ENCODE assay signal across 28 mouse cellular contexts in the genomic region with DNA sequence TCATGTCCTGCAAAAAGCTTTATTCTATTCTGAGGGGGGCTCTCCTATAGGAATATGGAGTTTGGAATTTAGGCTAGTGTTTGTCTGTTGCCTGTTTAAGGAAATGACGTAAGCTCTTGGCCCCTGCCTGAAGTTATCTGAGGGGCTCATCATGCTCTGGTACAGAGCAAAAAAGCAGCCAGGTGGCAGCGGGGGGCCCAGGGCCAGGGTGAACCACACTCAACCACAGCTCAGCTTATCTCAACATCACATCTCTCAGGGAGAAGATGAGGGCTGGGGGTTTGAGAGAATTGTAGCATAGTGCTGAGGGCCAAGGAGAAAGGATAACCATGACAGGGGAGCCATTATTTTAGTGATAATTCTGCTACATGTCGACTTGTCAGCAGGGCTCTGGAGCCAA. TPM values are rescaled to one million over a fixed set of nuclear protein-coding genes. Genes with fewer than 3 reads are reported as not detected.
DNase-seq lines count a peak whose midpoint lies in the region; ATAC-seq and TF ChIP-seq lines count a peak whose summit lies in the region.
"Had no signal": no experiment of that assay in that cellular context is flagged by ENCODE, and none has a peak within 500 bp of the region (broad histone marks: within the 10 kb centered on the region; RNA-seq: fewer than 3 reads in every experiment).

No protein-coding gene starts in this region.

- H3K27ac ChIP-seq in heart, embryonic 16.5 days (ENCODE audit: low read length), result no peak overlapping the region
- H3K27ac ChIP-seq in thymus, adult 2 months (ENCODE audit: control insufficient read depth, insufficient read depth, low read length), result peak overlapping the region; percentile 100
- H3K27ac ChIP-seq: embryonic facial prominence, embryonic 13.5 days; forebrain, embryonic 13.5 days; hindbrain, embryonic 13.5 days; limb, embryonic 10.5 days; midbrain, embryonic 15.5 days; neural tube, embryonic 13.5 days had no signal

- DNase-seq in heart, postnatal 4 days, result no peak
- DNase-seq in T-cell, adult 2 months (ENCODE audit: low spot score), result peak; percentile 85
- peak; percentile 90 for DNase-seq in thymus, adult 2 months
- DNase-seq in thymus, postnatal 4 days, result peak; percentile 87
- no peak for DNase-seq in MN1 (ENCODE audit: low spot score)
- no peak for DNase-seq in adrenal gland, adult 18-20 months (ENCODE audit: low spot score in 2 of 2)
- no peak for DNase-seq in layer of hippocampus, adult 9-11 months
- DNase-seq: adrenal gland, postnatal 14 days; cerebellum, adult 11-12 months; cerebellum, postnatal 10 days; heart, postnatal 14 days; kidney, adult 8-10 months; kidney, postnatal 10 days; liver; right cerebral cortex, postnatal 25 days; spleen, adult 18-20 months had no signal

- TF ChIP-seq CTCF in thymus, adult 2 months (IDR thresholded peaks at IDR 0.05; ENCODE audit: borderline replicate concordance, control insufficient read depth, extremely low read depth, insufficient read depth, low read length, poor library complexity), result no peak

- H3K4me3 ChIP-seq in heart, embryonic 16.5 days (ENCODE audit: low read length), result no peak overlapping the region
- no peak overlapping the region for H3K4me3 ChIP-seq in thymus, adult 2 months (ENCODE audit: control insufficient read depth, insufficient read depth, low read length)
- H3K4me3 ChIP-seq: embryonic facial prominence, embryonic 13.5 days; erythroblast, embryonic 14.5 days; forebrain, embryonic 13.5 days; hindbrain, embryonic 13.5 days; limb, embryonic 10.5 days; midbrain, embryonic 15.5 days; neural tube, embryonic 13.5 days had no signal

- WGBS in heart, embryonic 16.5 days, result 65% methylated on average over 3 of the region's 3 CpGs
- WGBS in thymus, adult 2 months, result 10% methylated on average over 3 of the region's 3 CpGs

- H3K36me3 ChIP-seq in heart, embryonic 16.5 days (ENCODE audit: control insufficient read depth, insufficient read depth), result no peaks in the 10 kb centered on the region
- no peaks in the 10 kb centered on the region for H3K36me3 ChIP-seq in thymus, adult 2 months (ENCODE audit: control insufficient read depth, insufficient read depth, low read length)
- H3K36me3 ChIP-seq: embryonic facial prominence, embryonic 13.5 days; hindbrain, embryonic 13.5 days; limb, embryonic 10.5 days; midbrain, embryonic 15.5 days; neural tube, embryonic 13.5 days had no signal

- H3K9ac ChIP-seq in heart, embryonic 16.5 days (ENCODE audit: low read length), result no peak overlapping the region
- H3K9ac ChIP-seq: embryonic facial prominence, embryonic 13.5 days; forebrain, embryonic 13.5 days; hindbrain, embryonic 13.5 days; midbrain, embryonic 15.5 days; neural tube, embryonic 13.5 days had no signal

- no peaks in the 10 kb centered on the region for H3K4me1 ChIP-seq in heart, embryonic 16.5 days (ENCODE audit: control insufficient read depth, insufficient read depth, low read length)
- peaks cover 17% of the 10 kb centered on the region for H3K4me1 ChIP-seq in thymus, adult 2 months (replicated peaks; ENCODE audit: control insufficient read depth, insufficient read depth, low read length)
- H3K4me1 ChIP-seq: embryonic facial prominence, embryonic 13.5 days; forebrain, embryonic 13.5 days; hindbrain, embryonic 13.5 days; limb, embryonic 10.5 days; midbrain, embryonic 15.5 days; neural tube, embryonic 13.5 days had no signal

- TF ChIP-seq POLR2A in thymus, adult 2 months (IDR thresholded peaks at IDR 0.05; ENCODE audit: control insufficient read depth, extremely low read depth, insufficient read depth, low read length, poor library complexity), result no peak

- no peaks in the 10 kb centered on the region for H3K27me3 ChIP-seq in heart, embryonic 16.5 days (ENCODE audit: control insufficient read depth, insufficient read depth, low read length)
- no peaks in the 10 kb centered on the region for H3K27me3 ChIP-seq in thymus, adult 2 months (ENCODE audit: control insufficient read depth, insufficient read depth, low read length)
- H3K27me3 ChIP-seq: embryonic facial prominence, embryonic 13.5 days; forebrain, embryonic 13.5 days; hindbrain, embryonic 13.5 days; midbrain, embryonic 15.5 days; neural tube, embryonic 13.5 days had no signal

- H3K9me3 ChIP-seq in heart, embryonic 16.5 days (replicated peaks; ENCODE audit: control insufficient read depth, low read length), result no peaks in the 10 kb centered on the region
- H3K9me3 ChIP-seq: embryonic facial prominence, embryonic 13.5 days; forebrain, embryonic 13.5 days; hindbrain, embryonic 13.5 days; limb, embryonic 10.5 days; midbrain, embryonic 15.5 days; neural tube, embryonic 13.5 days had no signal

- no peak overlapping the region for H3K4me2 ChIP-seq in heart, embryonic 16.5 days (ENCODE audit: low read depth, low read length)
- H3K4me2 ChIP-seq: embryonic facial prominence, embryonic 13.5 days; forebrain, embryonic 13.5 days; heart, embryonic 11.5 days; hindbrain, embryonic 13.5 days; midbrain, embryonic 15.5 days; neural tube, embryonic 13.5 days had no signal

- ATAC-seq in heart, embryonic 16.5 days (replicated peaks; ENCODE audit: extremely low read depth, insufficient read depth, low FRiP score), result peak; percentile 73
- ATAC-seq: forebrain, embryonic 13.5 days; inflammation-experienced regulatory T-cells, adult 6 months; midbrain, embryonic 15.5 days; Patski had no signal

RNA-seq across cellular contexts. Expression of a gene that starts 39.3 kb away (rescaled TPM):
- 33.9 and 39.0 TPM in 2 replicates for polyA plus RNA-seq in heart, embryonic 16.5 days (2015; fragmentation: Nextera tagmentation; extraction: Ambion mirVana)
- 10 to 100 TPM; 32.7 to 33.4 TPM for total RNA-seq in heart, postnatal 4 days (2021)
- 11.8 and 12.1 TPM in 2 replicates for polyA plus RNA-seq in thymus, adult 2 months (2012; rRNA removed)
- 10 to 100 TPM; 41.3 to 43.6 TPM for total RNA-seq in adrenal gland, adult 18-20 months (2021)

RNA-seq across cellular contexts. Expression of a gene that starts 49.5 kb away (rescaled TPM):
- 0.65 and 1.2 TPM in 2 replicates for polyA plus RNA-seq in heart, embryonic 16.5 days (2015; fragmentation: Nextera tagmentation; extraction: Ambion mirVana)
- total RNA-seq in heart, postnatal 4 days (2021), result not detected
- polyA plus RNA-seq in thymus, adult 2 months (2012; rRNA removed), result 4.3 and 4.6 TPM in 2 replicates
- under 1 TPM; 0.20 to 0.70 TPM for total RNA-seq in adrenal gland, adult 18-20 months (2021)
- total RNA-seq: adrenal gland, postnatal 14 days; layer of hippocampus, postnatal 14 days had no signal
- polyA plus RNA-seq: erythroblast, embryonic 14.5 days had no signal

Comparison
In these comparisons a context has a peak if more than half of its experiments do, and no peak if none do; other contexts are left out.
1. DNase-seq: peak in T-cell, adult 2 months (single experiment), thymus, adult 2 months (single experiment) and thymus, postnatal 4 days (single experiment); none in heart, postnatal 4 days (single experiment), MN1 (single experiment), adrenal gland, adult 18-20 months (0 of 2) and layer of hippocampus, adult 9-11 months (single experiment).